Mouse (Mus musculus) CH12.LX (cell line): ENCODE data around the gene Car10. TPM values are rescaled to one million over a fixed set of nuclear protein-coding genes. Genes with fewer than 3 reads are reported as not detected.

Experiments
- DNase-seq: peaks from one replicate; pipeline ENCODE4 v3.0.0-alpha.2; 2013; ENCODE audit errors: extremely low read depth
- H3K27ac ChIP-seq: 2 replicates; pipeline ENCODE4 v1.5.1; 2012; ENCODE audit warnings: low read depth, mild to moderate bottlenecking, control low read depth, moderate library complexity; ENCODE audit not compliant: insufficient read depth
- H3K27me3 ChIP-seq: replicated peaks from 2 replicates; pipeline ENCODE3; 2012; ENCODE audit warnings: inconsistent platforms
- H3K36me3 ChIP-seq, 2 experiments: replicated peaks in 1 of 2; 2 replicates each; pipeline versions ENCODE3 to v1.6.1; 2012; ENCODE audit warnings: inconsistent platforms in 1 of 2, low read length in 1 of 2, mild to moderate bottlenecking in 1 of 2, mixed read lengths in 1 of 2, moderate library complexity in 1 of 2; ENCODE audit not compliant: control insufficient read depth in 1 of 2, insufficient read depth in 1 of 2
- H3K4me1 ChIP-seq, 2 experiments: 2 replicates each; pipeline ENCODE4 v1.6.1; 2012; ENCODE audit warnings: inconsistent platforms in 1 of 2, moderate library complexity in 1 of 2; ENCODE audit not compliant: insufficient read depth in 2 of 2, control insufficient read depth in 1 of 2
- H3K4me2 ChIP-seq: 2 replicates; pipeline ENCODE4 v1.6.1; 2012; ENCODE audit warnings: low read depth, mild to moderate bottlenecking, control low read depth; ENCODE audit not compliant: poor library complexity, insufficient read depth, severe bottlenecking
- H3K4me3 ChIP-seq, 3 experiments: fragments of 150-350 bp in 1 of 3; sonication (generic) in 1 of 3; replicated peaks in 1 of 3; 2 replicates each; pipeline versions ENCODE3 to v1.5.1; 2011 to 2012; ENCODE audit warnings: low read depth in 2 of 3, low read length in 2 of 3, mild to moderate bottlenecking in 2 of 3, moderate library complexity in 2 of 3, control low read depth in 1 of 3, improper control_type of control experiment in 1 of 3, inconsistent platforms in 1 of 3, mixed read lengths in 1 of 3; ENCODE audit not compliant: poor library complexity in 1 of 3
- H3K79me2 ChIP-seq: replicated peaks from 2 replicates; pipeline ENCODE4 v1.6.1; 2012; ENCODE audit warnings: mild to moderate bottlenecking, moderate library complexity; ENCODE audit not compliant: control insufficient read depth, poor library complexity, insufficient read depth, severe bottlenecking; ENCODE audit errors: extremely low read depth
- H3K9ac ChIP-seq: 2 replicates; pipeline ENCODE4 v1.6.1; 2012; ENCODE audit warnings: low read depth, mild to moderate bottlenecking, control low read depth, moderate library complexity; ENCODE audit not compliant: insufficient read depth
- H3K9me3 ChIP-seq: replicated peaks from 2 replicates; pipeline ENCODE3; 2012; ENCODE audit warnings: low read length, inconsistent platforms, mixed read lengths
- BHLHE40 ChIP-seq: IDR thresholded peaks from 2 replicates; pipeline ENCODE4 v1.6.1; 2011; ENCODE audit warnings: mild to moderate bottlenecking, low read depth, low read length, improper control_type of control experiment
- CHD1 ChIP-seq: IDR thresholded peaks from 2 replicates; pipeline ENCODE4 v1.6.1; 2012; ENCODE audit warnings: low read depth, low read length, improper control_type of control experiment, inconsistent platforms
- CHD2 ChIP-seq: IDR thresholded peaks from 2 replicates; pipeline ENCODE4 v1.6.1; 2011; ENCODE audit warnings: low read length, improper control_type of control experiment
- CTCF ChIP-seq, 2 experiments: IDR thresholded peaks in 1 of 2; conservative IDR thresholded peaks in 1 of 2; 2 replicates each; pipeline ENCODE4 v1.5.1; 2011 to 2012; ENCODE audit warnings: low read depth in 2 of 2, low read length in 2 of 2, improper control_type of control experiment in 1 of 2, inconsistent platforms in 1 of 2, mild to moderate bottlenecking in 1 of 2, moderate library complexity in 1 of 2
- E2F4 ChIP-seq: IDR thresholded peaks from 2 replicates; pipeline ENCODE4 v1.6.1; 2011; ENCODE audit warnings: low read depth, low read length, improper control_type of control experiment; ENCODE audit not compliant: insufficient replicate concordance
- EP300 ChIP-seq: IDR thresholded peaks from 2 replicates; pipeline ENCODE4 v1.6.1; 2011; ENCODE audit warnings: low read length, improper control_type of control experiment
- ETS1 ChIP-seq: conservative IDR thresholded peaks from 2 replicates; pipeline ENCODE4 v1.6.1; 2012; ENCODE audit warnings: low read depth, mild to moderate bottlenecking, inconsistent platforms, low read length, improper control_type of control experiment, moderate library complexity
- HCFC1 ChIP-seq: IDR thresholded peaks from 2 replicates; pipeline ENCODE4 v1.6.1; 2012; ENCODE audit warnings: low read depth, mild to moderate bottlenecking, inconsistent platforms, low read length, improper control_type of control experiment
- IRF4 ChIP-seq: IDR thresholded peaks from 2 replicates; pipeline ENCODE4 v1.6.1; 2014; ENCODE audit warnings: low read depth, mild to moderate bottlenecking, inconsistent platforms, low read length, improper control_type of control experiment
- JUN ChIP-seq: IDR thresholded peaks from 2 replicates; pipeline ENCODE4 v1.6.1; 2011; ENCODE audit warnings: low read depth, mild to moderate bottlenecking, low read length, improper control_type of control experiment, moderate library complexity; ENCODE audit not compliant: insufficient read depth
- KAT2A ChIP-seq: IDR thresholded peaks from 2 replicates; pipeline ENCODE4 v1.6.1; 2012; ENCODE audit warnings: low read length, improper control_type of control experiment, inconsistent platforms; ENCODE audit not compliant: insufficient replicate concordance
- MAFK ChIP-seq: IDR thresholded peaks from 2 replicates; pipeline ENCODE4 v1.6.1; 2011; ENCODE audit warnings: low read length, improper control_type of control experiment; ENCODE audit not compliant: insufficient replicate concordance
- MAX ChIP-seq: IDR thresholded peaks from 2 replicates; pipeline ENCODE4 v1.6.1; 2011; ENCODE audit warnings: low read length, improper control_type of control experiment
- MAZ ChIP-seq: IDR thresholded peaks from 2 replicates; pipeline ENCODE4 v1.6.1; 2012; ENCODE audit warnings: low read depth, mild to moderate bottlenecking, inconsistent platforms, low read length, improper control_type of control experiment, moderate library complexity
- MEF2A ChIP-seq: IDR thresholded peaks from 2 replicates; pipeline ENCODE4 v1.6.1; 2014; ENCODE audit warnings: low read depth, mild to moderate bottlenecking, inconsistent platforms, low read length, improper control_type of control experiment, borderline replicate concordance
- MXI1 ChIP-seq: IDR thresholded peaks from 2 replicates; pipeline ENCODE4 v1.6.1; 2011; ENCODE audit warnings: mild to moderate bottlenecking, low read depth, low read length, improper control_type of control experiment
- NRF1 ChIP-seq: IDR thresholded peaks from 2 replicates; pipeline ENCODE4 v1.6.1; 2014; ENCODE audit warnings: low read depth, mild to moderate bottlenecking, inconsistent platforms, low read length, improper control_type of control experiment, moderate library complexity
- PAX5 ChIP-seq: IDR thresholded peaks from 2 replicates; pipeline ENCODE4 v1.6.1; 2012; ENCODE audit warnings: low read length, inconsistent platforms, mixed read lengths
- POLR2A ChIP-seq: IDR thresholded peaks from 2 replicates; pipeline ENCODE4 v1.6.1; 2011; ENCODE audit warnings: low read depth, mild to moderate bottlenecking, improper control_type of control experiment, low read length
- POLR2AphosphoS2 ChIP-seq: IDR thresholded peaks from 2 replicates; pipeline ENCODE4 v1.6.1; 2011; ENCODE audit warnings: low read depth, low read length, improper control_type of control experiment
- RAD21 ChIP-seq: IDR thresholded peaks from 2 replicates; pipeline ENCODE4 v1.6.1; 2011; ENCODE audit warnings: low read depth, mild to moderate bottlenecking, low read length, improper control_type of control experiment, moderate library complexity
- RCOR1 ChIP-seq: conservative IDR thresholded peaks from 2 replicates; pipeline ENCODE4 v1.6.1; 2012; ENCODE audit warnings: low read depth, mild to moderate bottlenecking, inconsistent platforms, low read length, improper control_type of control experiment
- SMC3 ChIP-seq: IDR thresholded peaks from 2 replicates; pipeline ENCODE4 v1.6.1; 2011; ENCODE audit warnings: low read depth, low read length, improper control_type of control experiment
- TBP ChIP-seq: conservative IDR thresholded peaks from 2 replicates; pipeline ENCODE4 v1.6.1; 2011; ENCODE audit warnings: low read depth, low read length, improper control_type of control experiment
- TCF12 ChIP-seq: IDR thresholded peaks from 2 replicates; pipeline ENCODE4 v1.6.1; 2014; ENCODE audit warnings: low read depth, mild to moderate bottlenecking, inconsistent platforms, low read length, improper control_type of control experiment
- UBTF ChIP-seq: IDR thresholded peaks from 2 replicates; pipeline ENCODE4 v1.6.1; 2012; ENCODE audit warnings: low read depth, mild to moderate bottlenecking, inconsistent platforms, low read length, improper control_type of control experiment, moderate library complexity
- USF1 ChIP-seq: IDR thresholded peaks from 2 replicates; pipeline ENCODE4 v1.6.1; 2014; ENCODE audit warnings: low read depth, mild to moderate bottlenecking, inconsistent platforms, low read length, improper control_type of control experiment
- USF2 ChIP-seq: conservative IDR thresholded peaks from 2 replicates; pipeline ENCODE4 v1.6.1; 2011; ENCODE audit warnings: low read depth, low read length, improper control_type of control experiment
- ZC3H11A ChIP-seq: IDR thresholded peaks from 2 replicates; pipeline ENCODE4 v1.6.1; 2012; ENCODE audit warnings: low read depth, mild to moderate bottlenecking, inconsistent platforms, low read length, improper control_type of control experiment
- ZKSCAN1 ChIP-seq: IDR thresholded peaks from 2 replicates; pipeline ENCODE4 v1.6.1; 2012; ENCODE audit warnings: low read depth, inconsistent platforms, low read length, improper control_type of control experiment, borderline replicate concordance
- ZMIZ1 ChIP-seq: IDR thresholded peaks from 2 replicates; pipeline ENCODE4 v1.6.1; 2012; ENCODE audit warnings: low read depth, mild to moderate bottlenecking, inconsistent platforms, low read length, improper control_type of control experiment
- ZNF384 ChIP-seq: IDR thresholded peaks from 2 replicates; pipeline ENCODE4 v1.6.1; 2012; ENCODE audit warnings: low read depth, low read length, improper control_type of control experiment, inconsistent platforms
- dilution Hi-C: fragments of 300-500 bp; cut with MboI; formaldehyde crosslinking; loops from 2 replicates; pipeline ENCODE4 v1.14.3; 2020; ENCODE audit warnings: low sequenced_read_pairs; ENCODE audit not compliant: extremely low pct_unique_long_range_greater_than_20kb, extremely low pct_ligation_motif_present
- in situ Hi-C: fragments of 300-500 bp; cut with MboI; formaldehyde crosslinking; loops from 3 replicates; pipeline ENCODE4 v1.14.3; 2019; ENCODE audit warnings: low sequenced_read_pairs, low pct_ligation_motif_present, low pct_unique_long_range_greater_than_20kb, mixed read lengths
- polyA plus RNA-seq: library from polyadenylated mRNA; unstranded; fragments of >175 nt; gene quantifications from 2 replicates; pipeline ENCODE4 v1.2.1, GENCODE M21; 2012; ENCODE audit warnings: low read depth; ENCODE audit not compliant: insufficient read length
- total RNA-seq, 2 experiments: library from RNA; depleted of rRNA; stranded (reverse); fragments of 300-350 nt in 1 of 2; fragments of >200 nt in 1 of 2; gene quantifications; 2 replicates each; pipeline ENCODE4 v1.2.3; 2012 to 2014

Car10 gene
- total and polyA plus RNA-seq, 3 experiments = not detected

DNA sequence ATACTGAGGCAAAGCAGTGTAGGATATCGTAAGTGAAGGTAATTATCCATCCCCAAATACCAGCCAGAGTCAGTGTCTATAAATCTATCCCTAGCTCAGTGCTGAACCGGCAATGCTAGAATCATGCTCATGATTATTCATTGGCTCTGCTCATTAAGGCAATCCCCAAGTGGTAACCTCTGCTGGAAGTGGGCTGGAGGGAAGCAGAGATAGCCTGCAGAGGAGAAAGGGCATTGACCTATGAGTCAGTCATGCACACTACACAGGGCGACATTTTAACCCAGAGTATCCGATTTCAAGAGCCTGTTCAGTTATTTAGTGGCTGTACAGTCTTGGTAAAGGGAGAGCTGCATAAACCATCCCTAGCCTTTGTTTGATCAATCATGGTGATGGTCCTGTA lies 402.6 kb downstream of the Car10 start:
- Histone ChIP-seq H3K36me3 (no peaks in the 10 kb centered on the region), H3K9me3 (no peaks in the 10 kb centered on the region), H3K79me2 (no peaks in the 10 kb centered on the region), H3K4me3 (no peak overlapping the region), H3K27ac (no peak overlapping the region), H3K9ac (no peak overlapping the region), H3K4me2 (no peak overlapping the region)
- dilution Hi-C loops (no loop called here), in situ Hi-C loops (loop anchor here (25.0 kb wide), 1 partner anchor 312 kb away; no protein-coding TSS in a partner anchor)
- DNase-seq = no peak
- TF ChIP-seq KAT2A (no peak), ZC3H11A (no peak), ZMIZ1 (no peak), TCF12 (no peak), HCFC1 (no peak), CHD1 (no peak), USF1 (no peak), POLR2AphosphoS2 (no peak), PAX5 (no peak), BHLHE40 (no peak), CTCF (conservative IDR thresholded peaks at IDR 0.05 in 1 of 2, IDR thresholded peaks at IDR 0.05 in 1 of 2; ENCODE audit: low read depth in 2 of 2, low read length in 2 of 2) (no peak), MAZ (no peak), EP300 (no peak), USF2 (no peak), UBTF (no peak), MEF2A (no peak), IRF4 (no peak)
- TF ChIP-seq, all 38 proteins: peak for 0
- H3K4me1 ChIP-seq = no peaks in the 10 kb centered on the region
- peaks cover 68% of the 10 kb centered on the region for H3K27me3 ChIP-seq

DNA sequence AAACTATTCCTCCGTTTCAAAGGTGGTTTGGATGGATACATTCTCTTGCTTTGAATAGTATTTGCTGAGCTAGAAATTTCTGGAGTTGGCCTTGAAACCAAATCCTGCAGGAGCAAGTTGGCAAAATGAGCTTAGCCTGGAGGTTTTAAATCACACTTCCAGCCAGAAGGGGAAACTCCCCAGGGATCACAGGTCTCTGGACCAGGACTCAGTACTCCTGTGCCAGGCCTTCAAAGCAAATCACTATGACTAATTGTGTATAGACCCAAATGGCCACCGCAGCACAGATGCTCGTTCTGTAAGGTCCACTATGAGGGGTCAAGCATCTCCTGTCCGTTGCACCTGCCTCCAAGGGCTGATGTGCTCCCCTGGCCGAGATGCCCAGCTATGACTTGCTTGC lies 403.8 kb downstream of the Car10 start:
- no peak for DNase-seq
- in situ Hi-C loops = loop anchor here (25.0 kb wide), 1 partner anchor 311 kb away; no protein-coding TSS in a partner anchor
- no peak for TF ChIP-seq RCOR1
- no peak for TF ChIP-seq POLR2AphosphoS2
- no peak for TF ChIP-seq SMC3
- TF ChIP-seq NRF1 = no peak
- no peak for TF ChIP-seq MXI1
- TF ChIP-seq ZKSCAN1 = no peak
- TF ChIP-seq ZNF384 = no peak
- TF ChIP-seq JUN = no peak
- no peak for TF ChIP-seq MAFK
- no peak for TF ChIP-seq POLR2A
- TF ChIP-seq TCF12 = no peak
- TF ChIP-seq RAD21 = no peak
- TF ChIP-seq MAZ = no peak
- no peak for TF ChIP-seq CHD2
- TF ChIP-seq UBTF = no peak
- TF ChIP-seq MAX = no peak
- TF ChIP-seq E2F4 = no peak
- no peak for TF ChIP-seq ETS1
- no peak for TF ChIP-seq TBP
- no peak for TF ChIP-seq BHLHE40

More for the DNA sequence above, 403.8 kb downstream of the Car10 start:
- Histone ChIP-seq H3K27me3 (peaks cover 63% of the 10 kb centered on the region), H3K9ac (no peak overlapping the region), H3K4me3 (no peak overlapping the region), H3K4me1 (no peaks in the 10 kb centered on the region), H3K9me3 (no peaks in the 10 kb centered on the region), H3K36me3 (no peaks in the 10 kb centered on the region), H3K27ac (no peak overlapping the region), H3K4me2 (no peak overlapping the region), H3K79me2 (no peaks in the 10 kb centered on the region)
- dilution Hi-C loops = no loop called here
